Mouse (Mus musculus) lung, embryonic 15.5 days (tissue): ENCODE measurements around the gene Wrap53. TPM values are rescaled to one million over a fixed set of nuclear protein-coding genes. Genes with fewer than 3 reads are reported as not detected.
"Not testable (repeated sequence)": the region's sequence is repeated elsewhere in the genome, so short reads cannot be mapped to it uniquely, and the experiment has no call there.

ENCODE experiments used
- ATAC-seq: fragments of 200-750 bp; cut with Nextera tagmentation; 2 replicates; pipeline ENCODE4 v1.8.0; 2017; ENCODE audit warnings: moderate number of reproducible peaks, borderline replicate concordance; ENCODE audit not compliant: low FRiP score, low TSS enrichment; ENCODE audit errors: extremely low read depth
- H3K27ac ChIP-seq: fragments of 300-500 bp; sonication (generic); 2 replicates; pipeline ENCODE4 v1.5.1; 2015; ENCODE audit warnings: moderate library complexity, mild to moderate bottlenecking, inconsistent platforms
- H3K27me3 ChIP-seq: fragments of 300-500 bp; sonication (generic); 2 replicates; pipeline ENCODE4 v1.6.1; 2015; ENCODE audit warnings: inconsistent platforms
- H3K36me3 ChIP-seq: fragments of 300-500 bp; sonication (generic); 2 replicates; pipeline ENCODE4 v1.6.1; 2015; ENCODE audit warnings: inconsistent platforms
- H3K4me1 ChIP-seq: fragments of 300-500 bp; sonication (generic); 2 replicates; pipeline ENCODE4 v1.6.1; 2015; ENCODE audit warnings: inconsistent platforms
- H3K4me2 ChIP-seq: fragments of 300-500 bp; sonication (generic); 2 replicates; pipeline ENCODE4 v1.6.1; 2015; ENCODE audit warnings: inconsistent platforms, mild to moderate bottlenecking, moderate library complexity
- H3K4me3 ChIP-seq: fragments of 300-500 bp; sonication (generic); 2 replicates; pipeline ENCODE4 v1.5.1; 2015; ENCODE audit warnings: mild to moderate bottlenecking, inconsistent platforms
- H3K9ac ChIP-seq: fragments of 300-500 bp; sonication (generic); 2 replicates; pipeline ENCODE4 v1.6.1; 2015; ENCODE audit warnings: inconsistent platforms
- H3K9me3 ChIP-seq: fragments of 300-500 bp; sonication (generic); 2 replicates; pipeline ENCODE4 v1.6.1; 2016; ENCODE audit warnings: inconsistent platforms
- WGBS: fragments of 180-500 bp; shearing (Covaris S2); methylation state at CpG from one replicate; pipeline ENCODE4 v1.1.7; 2015; 5-methylcytosine and 5-hydroxymethylcytosine counted together
- polyA plus RNA-seq: library from polyadenylated mRNA; unstranded; fragments of >200 nt; fragmentation: Nextera tagmentation; extraction: Ambion mirVana; gene quantifications from 2 replicates; pipeline ENCODE4 v1.2.1, GENCODE M21; 2015

Wrap53 gene
- polyA plus RNA-seq: 28.3 and 28.4 TPM in 2 replicates

DNA sequence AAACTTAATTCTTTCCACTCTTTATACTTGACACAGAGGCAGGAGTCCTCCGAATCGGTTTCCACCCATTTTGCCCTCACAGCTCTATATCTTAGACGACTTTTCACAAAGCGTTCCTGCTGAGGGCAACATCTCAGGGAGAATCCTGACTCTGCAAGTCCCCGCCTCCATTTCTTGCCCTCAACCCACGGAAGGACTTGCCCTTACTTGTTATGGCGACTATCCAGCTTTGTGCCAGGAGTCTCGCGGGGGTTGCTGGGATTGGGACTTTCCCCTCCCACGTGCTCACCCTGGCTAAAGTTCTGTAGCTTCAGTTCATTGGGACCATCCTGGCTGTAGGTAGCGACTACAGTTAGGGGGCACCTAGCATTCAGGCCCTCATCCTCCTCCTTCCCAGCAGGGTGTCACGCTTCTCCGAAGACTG, at the start of gene Wrap53, which contains the start of gene Trp53:
Gene Wrap53 (minus strand): TSS at position 165 of the 424 bp plus-strand sequence.
Gene Trp53 (plus strand): TSS at position 269 of the 424 bp plus-strand sequence.
- WGBS: under 1% methylated on average over 13 of the region's 13 CpGs
- peak; percentile 64 for ATAC-seq
- H3K4me2 ChIP-seq: peak within 1 kb of the TSS; percentile 87
- peak within 1 kb of the TSS; percentile 81 for H3K4me3 ChIP-seq
- no peaks in the 10 kb centered on the region for H3K27me3 ChIP-seq
- no peaks in the 10 kb centered on the region for H3K9me3 ChIP-seq
- peak within 1 kb of the TSS; percentile 97 for H3K27ac ChIP-seq
- peaks cover 36% of the 10 kb centered on the region for H3K4me1 ChIP-seq
- H3K9ac ChIP-seq: peak within 1 kb of the TSS; percentile 82
- no peaks in the 10 kb centered on the region for H3K36me3 ChIP-seq

DNA sequence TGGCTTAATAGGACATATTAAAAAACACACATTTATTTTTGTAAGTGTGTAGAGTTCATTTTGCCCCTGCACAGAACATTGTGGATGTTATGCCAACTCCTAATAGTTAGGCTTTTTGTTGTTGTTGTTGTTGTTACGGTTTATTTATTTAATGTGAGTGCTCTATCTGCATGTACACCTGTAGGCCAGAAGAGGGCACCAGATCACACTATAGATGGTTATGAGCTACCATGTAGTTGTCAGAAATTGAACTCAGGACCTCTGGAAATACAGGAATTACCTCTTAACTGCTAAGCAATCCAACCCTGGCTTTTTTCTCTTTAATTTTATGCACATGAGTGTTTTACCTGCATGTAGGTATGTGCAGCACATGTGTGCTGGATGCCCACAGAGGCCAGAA, 49.7 kb upstream of the Wrap53 start:
- Histone ChIP-seq H3K9me3 (no peaks in the 10 kb centered on the region), H3K36me3 (no peaks in the 10 kb centered on the region), H3K4me2 (no peak overlapping the region), H3K4me1 (peaks cover 12% of the 10 kb centered on the region), H3K9ac (no peak overlapping the region), H3K27ac (no peak overlapping the region), H3K27me3 (no peaks in the 10 kb centered on the region), H3K4me3 (no peak overlapping the region)
- 70% methylated on average over 1 of the region's 1 CpGs for WGBS
- no peak for ATAC-seq

DNA sequence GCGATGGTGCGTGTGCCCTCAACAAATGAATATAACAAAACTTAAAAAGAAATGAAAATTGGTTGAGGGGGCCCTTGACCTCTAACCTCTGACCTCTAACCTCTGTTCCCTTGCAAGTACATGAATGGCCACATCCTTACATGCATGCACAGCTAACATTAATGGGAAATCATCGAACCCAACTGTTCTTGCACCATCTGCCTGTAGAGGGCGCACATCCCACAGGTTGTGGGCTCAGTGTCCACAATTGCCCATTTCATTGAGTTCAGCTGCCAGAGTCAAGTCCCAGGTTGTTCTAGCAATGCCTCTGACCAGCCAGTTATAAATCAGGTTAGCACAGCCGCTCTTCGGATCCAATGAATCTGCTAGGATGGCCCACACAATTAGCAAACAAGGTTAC, 48.2 kb upstream of the Wrap53 start:
- Histone ChIP-seq H3K9me3 (no peaks in the 10 kb centered on the region), H3K4me3 (no peak overlapping the region), H3K4me1 (peaks cover 3% of the 10 kb centered on the region; the same call in 1 of the 2 replicates), H3K9ac (no peak overlapping the region), H3K27ac (no peak overlapping the region), H3K27me3 (no peaks in the 10 kb centered on the region), H3K4me2 (no peak overlapping the region), H3K36me3 (no peaks in the 10 kb centered on the region)
- no peak for ATAC-seq
- 33% methylated on average over 6 of the region's 6 CpGs for WGBS

DNA sequence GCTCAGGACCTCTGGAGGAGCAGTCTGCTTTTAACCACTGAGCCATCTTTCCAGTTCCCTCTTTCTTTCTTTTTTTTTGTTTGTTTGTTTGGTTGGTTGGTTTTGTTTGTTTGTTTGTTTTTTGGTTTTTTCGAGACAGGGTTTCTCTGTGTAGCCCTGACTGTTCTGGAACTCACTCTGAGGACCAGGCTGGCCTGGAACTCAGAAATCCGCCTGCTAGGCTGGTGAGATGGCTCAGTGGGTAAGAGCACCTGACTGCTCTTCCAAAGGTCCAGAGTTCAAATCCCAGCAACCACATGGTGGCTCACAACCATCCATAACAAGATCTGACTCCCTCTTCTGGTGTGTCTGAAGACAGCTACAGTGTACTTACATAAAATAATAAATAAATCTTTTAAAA, 44.3 kb upstream of the Wrap53 start:
- not testable (repeated sequence) for H3K27me3 ChIP-seq, H3K9ac ChIP-seq, H3K9me3 ChIP-seq, H3K36me3 ChIP-seq, H3K27ac ChIP-seq, ATAC-seq, H3K4me3 ChIP-seq, H3K4me2 ChIP-seq
- H3K4me1 ChIP-seq: peaks cover 11% of the 10 kb centered on the region; the same call in 1 of the 2 replicates
- 68% methylated on average over 2 of the region's 2 CpGs for WGBS

DNA sequence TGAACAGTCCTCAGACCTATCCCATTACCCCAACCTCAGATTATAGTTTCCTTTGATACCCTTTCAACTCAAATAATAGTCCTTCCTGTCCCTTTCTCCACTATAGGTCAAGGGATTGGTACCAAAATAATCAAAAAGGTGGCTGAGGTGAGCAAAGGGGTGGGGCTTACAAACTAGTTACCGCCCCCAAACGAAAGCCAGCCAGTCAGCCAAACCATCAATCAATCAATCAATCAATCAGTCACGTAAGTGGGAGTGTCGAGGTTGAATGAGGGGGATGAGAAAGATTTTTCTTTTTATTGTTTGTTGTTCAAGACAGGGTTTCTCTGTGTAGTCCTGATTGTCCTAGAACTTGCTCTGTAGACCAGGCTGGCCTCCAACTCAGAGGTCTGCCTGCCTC, 43.0 kb upstream of the Wrap53 start:
- peak overlapping the region; percentile 71 for H3K4me2 ChIP-seq
- H3K9ac ChIP-seq: peak overlapping the region; percentile 54; the same call in 1 of the 2 replicates
- no peaks in the 10 kb centered on the region for H3K9me3 ChIP-seq
- no peak overlapping the region for H3K4me3 ChIP-seq
- H3K4me1 ChIP-seq: peaks cover 11% of the 10 kb centered on the region; the same call in 1 of the 2 replicates
- WGBS: 61% methylated on average over 4 of the region's 4 CpGs
- H3K27me3 ChIP-seq: no peaks in the 10 kb centered on the region
- no peak overlapping the region for H3K27ac ChIP-seq
- ATAC-seq: no peak
- no peaks in the 10 kb centered on the region for H3K36me3 ChIP-seq

DNA sequence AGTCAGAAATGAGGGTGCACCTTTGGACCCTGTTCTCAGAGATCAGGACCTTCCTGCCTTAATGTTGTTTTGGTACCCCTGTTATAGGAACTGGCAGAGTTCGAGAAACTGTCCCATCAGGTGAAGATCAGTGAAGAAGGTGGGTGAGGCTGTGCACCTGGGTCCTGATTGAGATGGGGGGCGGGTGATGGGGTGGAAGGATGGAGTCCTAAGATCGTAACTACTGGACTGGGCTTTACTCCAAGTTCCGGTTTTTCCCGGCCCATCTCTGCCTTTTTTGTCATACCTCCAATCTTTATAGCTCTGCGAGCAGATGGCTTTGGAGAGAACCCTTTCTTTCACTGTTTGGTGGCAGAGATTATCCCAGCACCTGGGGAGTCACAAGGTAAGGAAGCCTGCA, 42.4 kb upstream of the Wrap53 start:
- ATAC-seq: 0 out of 2 replicates have a peak, but pooled peaks have one; percentile 10
- H3K4me1 ChIP-seq: peaks cover 11% of the 10 kb centered on the region; the same call in 1 of the 2 replicates
- H3K4me3 ChIP-seq: peak overlapping the region; percentile 53
- 17% methylated on average over 6 of the region's 6 CpGs for WGBS
- H3K27me3 ChIP-seq: no peaks in the 10 kb centered on the region
- peak overlapping the region; percentile 71 for H3K4me2 ChIP-seq
- no peaks in the 10 kb centered on the region for H3K9me3 ChIP-seq
- no peaks in the 10 kb centered on the region for H3K36me3 ChIP-seq
- H3K9ac ChIP-seq: peak overlapping the region; percentile 54
- H3K27ac ChIP-seq: peak overlapping the region; percentile 69

DNA sequence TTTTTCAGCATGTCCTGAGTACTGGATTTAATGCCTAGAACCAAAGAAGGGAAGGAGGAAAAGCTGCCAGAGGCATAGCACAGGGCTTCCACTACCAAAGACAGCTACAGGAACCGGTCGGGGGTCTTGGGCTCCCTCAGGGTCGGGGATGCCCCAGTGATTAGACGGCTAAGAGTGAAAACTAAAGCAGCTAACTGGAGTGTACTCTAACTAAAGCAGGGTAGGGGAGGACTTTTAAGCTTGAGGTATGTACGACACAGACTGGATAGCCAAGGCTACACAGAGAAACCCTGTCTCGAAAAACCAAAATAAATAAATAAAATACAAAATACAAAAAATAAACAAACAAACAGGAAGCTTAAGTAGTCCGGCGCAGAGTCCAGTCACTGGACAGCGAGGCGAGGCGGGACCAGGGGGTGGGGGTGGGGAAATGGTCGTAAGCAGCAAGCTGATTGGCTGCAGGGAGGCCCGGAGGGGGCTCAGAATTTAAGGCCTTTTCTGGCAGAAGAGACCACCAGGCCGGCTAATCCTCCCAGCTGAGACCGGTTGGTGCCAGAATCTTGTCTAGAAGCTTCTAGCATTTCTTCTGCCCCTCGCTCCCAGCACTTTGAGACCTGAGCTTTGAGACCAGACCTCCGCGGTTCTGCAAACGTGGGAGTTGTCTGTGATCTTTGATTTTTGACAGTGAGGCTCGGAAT, 41.7 kb upstream of the Wrap53 start, which contains the start of gene Sat2:
Gene Sat2 (plus strand): TSS at position 454 of the 698 bp plus-strand sequence.
- H3K9me3 ChIP-seq: no peaks in the 10 kb centered on the region
- H3K4me2 ChIP-seq: peak within 1 kb of the TSS; percentile 71
- 0 out of 2 replicates have a peak, but pooled peaks cover 3% of the 10 kb centered on the region for H3K27me3 ChIP-seq
- peak within 1 kb of the TSS; percentile 69 for H3K27ac ChIP-seq
- peak; percentile 92 for ATAC-seq
- H3K4me1 ChIP-seq: peaks cover 11% of the 10 kb centered on the region; the same call in 1 of the 2 replicates
- H3K9ac ChIP-seq: peak within 1 kb of the TSS; percentile 54
- H3K36me3 ChIP-seq: no peaks in the 10 kb centered on the region
- 2% methylated on average over 20 of the region's 20 CpGs for whole genome bisulfite sequencing
- H3K4me3 ChIP-seq: peak within 1 kb of the TSS; percentile 53

DNA sequence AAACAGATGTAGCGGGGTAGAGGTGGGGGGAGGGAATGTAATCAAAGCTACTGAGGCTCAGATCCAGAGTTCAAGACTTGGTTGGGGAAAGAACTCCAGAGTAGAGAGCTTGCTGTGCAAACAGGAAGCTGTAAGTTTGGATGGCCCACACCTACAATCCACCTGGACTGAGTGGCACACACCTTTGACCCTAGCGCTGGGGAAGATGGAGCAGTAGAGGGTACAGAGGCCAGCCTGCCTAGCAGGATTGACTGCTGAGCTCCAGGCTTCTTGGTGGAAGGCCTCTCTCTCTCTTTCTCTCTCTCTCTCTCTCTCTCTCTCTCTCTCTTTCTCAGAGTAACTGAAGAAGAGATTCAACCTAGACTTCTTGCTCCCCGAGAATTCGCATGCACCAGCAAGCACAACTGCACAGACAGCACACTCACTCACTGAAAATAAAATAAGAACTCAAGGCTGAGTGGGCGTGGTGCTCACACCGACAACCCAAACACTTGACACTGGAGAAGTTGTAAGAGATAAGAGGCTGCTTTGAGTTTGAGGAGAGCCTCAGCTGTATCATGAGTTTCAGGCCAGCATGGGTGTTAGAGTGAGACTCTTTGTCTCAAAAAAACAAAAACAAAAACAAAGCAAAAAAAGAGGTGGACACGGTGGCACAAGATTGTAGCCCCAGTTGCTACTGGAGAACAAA, 40.5 kb upstream of the Wrap53 start:
- H3K9me3 ChIP-seq: no peaks in the 10 kb centered on the region
- H3K9ac ChIP-seq: no peak overlapping the region
- ATAC-seq: no peak
- H3K27ac ChIP-seq: no peak overlapping the region
- H3K4me3 ChIP-seq: no peak overlapping the region
- 65% methylated on average over 7 of the region's 7 CpGs for WGBS
- peaks cover 11% of the 10 kb centered on the region; the same call in 1 of the 2 replicates for H3K4me1 ChIP-seq
- peaks cover 6% of the 10 kb centered on the region for H3K27me3 ChIP-seq
- H3K4me2 ChIP-seq: no peak overlapping the region
- H3K36me3 ChIP-seq: no peaks in the 10 kb centered on the region

DNA sequence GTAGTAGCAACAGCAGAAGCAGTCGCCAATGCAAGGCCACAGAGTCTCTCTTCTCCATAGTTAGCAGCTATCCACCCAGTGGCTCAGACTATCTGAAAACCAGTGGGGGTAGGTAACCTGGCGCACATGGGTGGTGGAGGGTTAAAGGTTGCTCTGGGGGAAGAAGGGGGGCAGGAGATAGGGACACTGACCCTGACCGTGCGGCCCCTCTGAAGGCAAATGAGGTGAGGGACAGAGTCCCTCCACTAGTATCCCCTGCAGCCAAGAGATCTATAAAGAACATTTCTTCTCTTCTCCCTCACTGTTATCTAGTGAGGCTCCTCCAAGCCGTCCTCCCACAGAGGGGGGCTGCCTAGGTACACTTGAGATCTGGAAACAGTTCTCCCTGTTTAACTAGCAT, 37.8 kb upstream of the Wrap53 start, which contains the start of gene Shbg:
Gene Shbg (minus strand): TSS at position 101 of the 400 bp plus-strand sequence.
- Histone ChIP-seq H3K4me1 (peaks cover 16% of the 10 kb centered on the region), H3K36me3 (no peaks in the 10 kb centered on the region), H3K9me3 (no peaks in the 10 kb centered on the region), H3K27me3 (peaks cover 11% of the 10 kb centered on the region), H3K4me2 (no peak within 1 kb of the TSS), H3K9ac (0 out of 2 replicates have a peak within 1 kb of the TSS, but pooled peaks have one; percentile 19), H3K4me3 (no peak within 1 kb of the TSS), H3K27ac (no peak within 1 kb of the TSS)
- WGBS: 64% methylated on average over 5 of the region's 5 CpGs
- no peak for ATAC-seq

DNA sequence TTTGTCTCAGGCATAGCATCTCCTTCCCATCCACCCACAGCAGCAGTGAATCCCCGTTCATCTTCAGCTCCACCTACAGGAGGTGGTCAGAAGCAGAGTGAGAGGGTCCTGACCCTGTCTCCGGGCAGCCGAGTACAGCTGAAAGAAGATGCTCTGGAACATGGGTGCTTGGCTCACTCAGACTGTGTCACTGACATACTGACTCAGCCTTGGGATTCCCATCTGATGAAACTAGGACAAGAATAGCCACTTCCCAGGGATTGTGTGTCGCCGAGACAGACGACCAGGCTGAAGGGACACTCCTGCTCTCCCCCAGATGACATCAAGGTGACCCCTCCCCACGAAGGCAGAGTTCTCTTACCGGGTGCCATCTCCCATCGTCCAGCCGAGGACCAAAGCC, 36.7 kb upstream of the Wrap53 start:
- no peaks in the 10 kb centered on the region for H3K9me3 ChIP-seq
- 41% methylated on average over 10 of the region's 10 CpGs for whole genome bisulfite sequencing
- no peaks in the 10 kb centered on the region for H3K36me3 ChIP-seq
- H3K27ac ChIP-seq: no peak overlapping the region
- no peak for ATAC-seq
- H3K27me3 ChIP-seq: peaks cover 11% of the 10 kb centered on the region
- no peak overlapping the region for H3K4me2 ChIP-seq
- 0 out of 2 replicates have a peak overlapping the region, but pooled peaks have one; percentile 19 for H3K9ac ChIP-seq
- H3K4me3 ChIP-seq: no peak overlapping the region
- H3K4me1 ChIP-seq: peaks cover 10% of the 10 kb centered on the region

DNA sequence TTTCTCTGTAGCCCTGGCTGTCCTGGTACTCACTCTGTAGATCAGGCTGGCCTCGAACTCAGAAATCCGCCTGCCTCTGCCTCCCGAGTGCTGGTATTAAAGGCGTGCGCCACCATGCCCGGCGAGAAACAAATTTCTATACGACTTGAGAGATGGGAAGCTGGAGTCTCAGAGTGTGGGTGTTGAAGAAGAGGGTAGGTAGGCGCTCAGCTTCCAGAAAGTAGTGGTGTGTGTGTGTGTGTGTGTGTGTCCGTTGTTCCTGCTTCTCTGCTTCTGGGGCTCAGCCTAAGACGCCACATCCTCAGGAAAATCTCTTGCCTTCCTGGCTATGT, 34.2 kb upstream of the Wrap53 start:
- not testable (repeated sequence) for H3K27ac ChIP-seq, H3K4me3 ChIP-seq, H3K9ac ChIP-seq, H3K36me3 ChIP-seq, ATAC-seq, H3K4me1 ChIP-seq, H3K9me3 ChIP-seq
- 42% methylated on average over 11 of the region's 11 CpGs for WGBS
- H3K4me2 ChIP-seq: peak overlapping the region; percentile 49
- peaks cover 11% of the 10 kb centered on the region for H3K27me3 ChIP-seq
